Mouse (Mus musculus): ENCODE data around the gene Rgs10. TPM values are rescaled to one million over a fixed set of nuclear protein-coding genes. Genes with fewer than 3 reads are reported as not detected.
"Not testable (repeated sequence)": the region's sequence is repeated elsewhere in the genome, so short reads cannot be mapped to it uniquely, and the experiment has no call there.

The Rgs10 gene
- total RNA-seq, 1 experiment from 2014 or later: 14.4 TPM

DNA sequence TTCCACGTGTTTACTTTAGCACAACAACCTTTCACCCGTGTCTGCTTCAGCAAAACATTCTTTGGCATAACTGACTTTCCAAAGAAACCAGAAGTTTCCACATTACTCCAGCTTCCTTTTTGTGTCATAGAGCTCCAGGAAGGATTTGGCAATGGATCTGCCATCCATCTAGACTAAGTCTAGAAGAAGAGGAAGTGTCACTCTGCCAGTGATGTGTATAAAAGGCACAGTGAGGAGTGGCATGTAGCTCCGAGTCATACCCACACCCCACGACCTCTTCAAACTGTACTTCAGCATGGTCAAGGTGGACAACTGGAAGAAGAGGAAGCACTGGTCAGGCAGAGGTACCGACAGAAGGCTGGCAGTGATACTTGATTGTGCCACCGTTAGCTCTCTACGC lies 74.1 kb downstream of the Rgs10 start:
- DNase-seq: no peak

DNA sequence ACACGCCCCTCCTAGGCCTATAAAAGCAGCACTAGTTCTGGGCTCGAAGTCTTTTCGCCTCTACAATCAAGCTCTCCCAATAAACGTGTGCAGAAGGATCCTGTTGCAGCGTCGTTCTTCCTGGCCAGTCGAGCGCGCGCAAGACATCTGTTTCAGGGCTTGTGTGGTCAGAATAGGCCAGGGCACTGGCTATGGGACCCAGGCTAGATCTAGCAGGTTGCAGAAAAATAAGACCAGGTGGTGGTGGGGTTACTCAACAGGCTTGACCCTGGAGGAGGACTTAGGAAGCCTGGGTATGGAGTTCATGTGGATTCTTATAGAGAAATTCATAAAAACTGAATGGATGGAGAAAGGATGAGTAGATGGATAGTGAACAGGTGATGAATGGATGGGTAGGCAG lies 75.9 kb downstream of the Rgs10 start:
- not testable (repeated sequence) for DNase-seq

GRCm38 (mm10) chr7:128340321-128340720 lies 78.2 kb downstream of the Rgs10 start:
- DNase-seq: not testable (repeated sequence)

GRCm38 (mm10) chr7:128332896-128333295 lies 85.7 kb downstream of the Rgs10 start:
- DNase-seq: no peak

DNA sequence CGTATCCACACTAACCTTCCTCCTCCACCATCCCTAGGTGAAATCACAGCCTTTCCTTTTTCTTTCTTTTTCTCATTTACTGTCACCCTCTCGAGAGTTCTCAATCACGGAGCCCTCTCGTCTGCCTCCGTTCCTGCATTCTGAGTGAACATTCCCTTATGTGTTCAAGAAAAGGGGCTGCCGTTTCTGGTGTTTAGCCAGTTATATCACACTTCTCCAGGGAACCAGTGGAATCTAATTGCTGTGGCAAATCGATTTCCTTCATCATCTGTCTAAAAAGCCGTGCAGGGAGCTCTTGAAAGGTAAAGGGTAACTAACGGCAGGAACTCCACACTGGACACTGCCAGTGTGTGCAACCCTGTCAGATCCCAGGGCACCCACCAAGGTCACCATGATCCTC lies 87.6 kb downstream of the Rgs10 start:
- DNase-seq: no peak

GRCm38 (mm10) chr7:128324977-128325376 lies 93.6 kb downstream of the Rgs10 start:
- no peak for DNase-seq

Other genes starting within 250 kb of the Rgs10 start
- gene Cox6a2, start 212.4 kb downstream of the Rgs10 start, total RNA-seq (2021): not detected in 2 replicates
- 16.2 and 18.7 TPM in 2 replicates for gene Armc5, start 181.4 kb downstream of the Rgs10 start, total RNA-seq (2021)
- 6.9 and 7.2 TPM in 2 replicates for gene 9130023H24Rik, start 180.7 kb downstream of the Rgs10 start, total RNA-seq (2021)
- 30.0 and 32.3 TPM in 2 replicates for gene Tgfb1i1, start 171.9 kb downstream of the Rgs10 start, total RNA-seq (2021)
- not detected in 2 replicates for gene Slc5a2, start 153.1 kb downstream of the Rgs10 start, total RNA-seq (2021)
- 25.9 and 26.3 TPM in 2 replicates for gene BC017158, start 120.6 kb downstream of the Rgs10 start, total RNA-seq (2021)
- 92.5 and 95.3 TPM in 2 replicates for gene Tial1, start 43.0 kb upstream of the Rgs10 start, total RNA-seq (2021)
- 129 and 192 TPM in 2 replicates for gene Bag3, start 104.9 kb upstream of the Rgs10 start, total RNA-seq (2021)
- gene Inpp5f, start 192.6 kb upstream of the Rgs10 start, total RNA-seq (2021): 18.7 and 24.1 TPM in 2 replicates